ENCODE assay signal across 9 mouse cellular contexts in the genomic region with DNA sequence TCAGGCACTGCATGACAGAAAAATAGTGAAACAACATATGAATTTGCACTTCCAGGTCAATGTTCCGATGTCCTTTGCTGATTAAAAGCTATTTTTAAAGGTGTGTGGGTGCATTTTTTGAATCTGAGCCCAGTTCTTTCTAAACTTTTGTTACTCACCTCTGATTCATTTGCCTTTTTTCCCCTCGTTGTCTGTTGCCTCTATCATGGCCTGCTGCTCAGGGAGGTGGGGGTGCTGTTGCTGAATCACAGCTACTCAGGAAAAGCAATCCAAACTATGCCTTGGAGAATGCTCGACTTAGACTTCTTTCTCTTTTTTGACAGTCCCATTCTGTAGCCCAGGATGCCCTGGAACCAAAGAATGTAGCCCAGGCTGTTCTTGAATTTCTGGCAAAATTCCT. TPM values are rescaled to one million over a fixed set of nuclear protein-coding genes. Genes with fewer than 3 reads are reported as not detected.
DNase-seq lines count a peak whose midpoint lies in the region; ATAC-seq and TF ChIP-seq lines count a peak whose summit lies in the region.
"Had no signal": no experiment of that assay in that cellular context is flagged by ENCODE, and none has a peak within 500 bp of the region (broad histone marks: within the 10 kb centered on the region; RNA-seq: fewer than 3 reads in every experiment).

No protein-coding gene starts in this region.

- H3K4me2 ChIP-seq in hindbrain, embryonic 16.5 days (ENCODE audit: low read length) = peak overlapping the region; percentile 25; the same call in 1 of the 2 replicates
- H3K4me2 ChIP-seq in hindbrain, postnatal 0 days (ENCODE audit: low read depth, low read length) = no peak overlapping the region

- no peaks in the 10 kb centered on the region for H3K9me3 ChIP-seq in hindbrain, embryonic 16.5 days (ENCODE audit: control insufficient read depth, low read length)
- H3K9me3 ChIP-seq in hindbrain, postnatal 0 days (ENCODE audit: low read length) = no peaks in the 10 kb centered on the region
- H3K9me3 ChIP-seq: hindbrain, embryonic 10.5 days had no signal

- H3K27ac ChIP-seq in hindbrain, embryonic 16.5 days (ENCODE audit: low read depth, low read length) = no peak overlapping the region
- H3K27ac ChIP-seq in hindbrain, postnatal 0 days = no peak overlapping the region
- peak overlapping the region; percentile 93 for H3K27ac ChIP-seq in embryonic fibroblast, embryonic 13.5 days (ENCODE audit: insufficient read depth, low read length)

- peaks cover 12% of the 10 kb centered on the region for H3K4me1 ChIP-seq in hindbrain, embryonic 16.5 days (ENCODE audit: control insufficient read depth, insufficient read depth, low read depth, low read length)
- H3K4me1 ChIP-seq in hindbrain, postnatal 0 days (ENCODE audit: insufficient read depth, low read length) = no peaks in the 10 kb centered on the region
- peaks cover 6% of the 10 kb centered on the region for H3K4me1 ChIP-seq in embryonic fibroblast, embryonic 13.5 days (ENCODE audit: control insufficient read depth, insufficient read depth, low read length)

- WGBS in hindbrain, embryonic 16.5 days = 55% methylated on average over 3 of the region's 3 CpGs
- 46% methylated on average over 3 of the region's 3 CpGs for WGBS in hindbrain, postnatal 0 days

- peak; percentile 71 to 88 for DNase-seq in adrenal gland, adult (ENCODE audit: inconsistent age in 2 of 2, low spot score in 1 of 2)
- no peak for DNase-seq in adrenal gland, postnatal 25 days
- no peak for DNase-seq in hindbrain, postnatal 0 days (ENCODE audit: low spot score)
- DNase-seq in 3134 (ENCODE audit: extremely low read depth, insufficient read length, low spot score) = peak; percentile 80
- no peak for DNase-seq in thymus, postnatal 14 days

- TF ChIP-seq POLR2A in embryonic fibroblast, embryonic 13.5 days (IDR thresholded peaks at IDR 0.05; ENCODE audit: low read depth, low read length) = no peak

- no peak overlapping the region for H3K4me3 ChIP-seq in hindbrain, embryonic 16.5 days (ENCODE audit: low read length)
- H3K4me3 ChIP-seq in hindbrain, postnatal 0 days (ENCODE audit: low read length) = no peak overlapping the region
- H3K4me3 ChIP-seq in embryonic fibroblast, embryonic 13.5 days (ENCODE audit: insufficient read depth, low read length) = no peak overlapping the region

- no peaks in the 10 kb centered on the region for H3K27me3 ChIP-seq in hindbrain, embryonic 16.5 days (replicated peaks; ENCODE audit: control insufficient read depth, insufficient read depth, low read length)
- H3K27me3 ChIP-seq in hindbrain, postnatal 0 days (ENCODE audit: insufficient read depth, low read length) = no peaks in the 10 kb centered on the region

- H3K36me3 ChIP-seq in hindbrain, embryonic 16.5 days (ENCODE audit: control insufficient read depth, insufficient read depth, low read length) = no peaks in the 10 kb centered on the region
- H3K36me3 ChIP-seq in hindbrain, postnatal 0 days (ENCODE audit: insufficient read depth, low read length) = no peaks in the 10 kb centered on the region

- no peak for ATAC-seq in hindbrain, embryonic 16.5 days
- ATAC-seq in hindbrain, postnatal 0 days = no peak
- no peak for ATAC-seq in CD4-positive, CD25-positive, alpha-beta regulatory T cell, adult 4 months

- no peak for TF ChIP-seq CTCF in hindbrain, postnatal 0 days (IDR thresholded peaks at IDR 0.05; ENCODE audit: low read depth)
- no peak for TF ChIP-seq CTCF in embryonic fibroblast, embryonic 13.5 days (IDR thresholded peaks at IDR 0.05; ENCODE audit: borderline replicate concordance, insufficient read depth, low read length)

- no peak overlapping the region for H3K9ac ChIP-seq in hindbrain, embryonic 16.5 days (ENCODE audit: low read depth, low read length)
- H3K9ac ChIP-seq in hindbrain, postnatal 0 days (replicated peaks; ENCODE audit: low read length) = no peak overlapping the region

RNA-seq across cellular contexts. Expression of a gene that starts 1.3 kb away (rescaled TPM):
- 105 and 107 TPM in 2 replicates for total RNA-seq in adrenal gland, postnatal 25 days (2021)
- 4.3 and 4.4 TPM in 2 replicates for polyA plus RNA-seq in hindbrain, embryonic 16.5 days (2015; fragmentation: Nextera tagmentation; extraction: Ambion mirVana)
- total RNA-seq in hindbrain, postnatal 0 days (2014; rRNA removed) = 15.0 and 18.6 TPM in 2 replicates
- polyA plus RNA-seq in hindbrain, postnatal 0 days (2015; fragmentation: Nextera tagmentation; extraction: Ambion mirVana) = 5.5 and 6.5 TPM in 2 replicates
- polyA plus RNA-seq in embryonic fibroblast, embryonic 13.5 days (2011; ENCODE audit: insufficient read length, low read depth, missing spikeins) = 65.0 and 73.0 TPM in 2 replicates
- under 1 TPM in 1 of 2 experiments, not detected in 1; 0.13 TPM for polyA plus RNA-seq in CD4-positive, CD25-positive, alpha-beta regulatory T cell, adult 4 months (2017; shearing (Covaris generic))

Comparison
In these comparisons a context has a peak if more than half of its experiments do, and no peak if none do; other contexts are left out.
1. DNase-seq: peak in adrenal gland, adult (2 of 2) and 3134 (single experiment); none in adrenal gland, postnatal 25 days (single experiment), hindbrain, postnatal 0 days (single experiment) and thymus, postnatal 14 days (single experiment).